27 mouse cellular contexts compared by ENCODE assay signal in genomic region chr9:113394320-113394719, GRCm38 (mm10).
"Had no signal": no experiment of that assay in that cellular context is flagged by ENCODE, and none has a peak within 500 bp of the region (broad histone marks: within the 10 kb centered on the region; RNA-seq: fewer than 3 reads in every experiment).

No protein-coding gene starts in this region.

- ATAC-seq: forebrain, embryonic 13.5 days; forebrain, embryonic 14.5 days; forebrain, embryonic 15.5 days; forebrain, embryonic 16.5 days; forebrain, postnatal 0 days had no signal

- DNase-seq: cerebellum, adult 8-10 months; cerebellum, adult 9-10 months; cerebellum, adult 9-11 months; cerebellum, postnatal 10 days; cerebellum, postnatal 14 days; cerebellum, postnatal 25 days; cerebellum, postnatal 36 days; embryo, embryonic 11 days; forebrain, postnatal 0 days; gastrocnemius, adult 2 months; gastrocnemius, postnatal 10 days; gastrocnemius, postnatal 14 days; gastrocnemius, postnatal 25 days; gastrocnemius, postnatal 36 days; heart, adult 18-20 months; heart, adult 2 months had no signal

- H3K27ac ChIP-seq: embryonic facial prominence, embryonic 10.5 days; embryonic facial prominence, embryonic 12.5 days; embryonic facial prominence, embryonic 13.5 days; embryonic facial prominence, embryonic 15.5 days; forebrain, embryonic 10.5 days; forebrain, embryonic 12.5 days; forebrain, embryonic 13.5 days; forebrain, embryonic 15.5 days; gastrocnemius, adult 2 months; heart, adult 2 months had no signal

- H3K4me3 ChIP-seq: embryonic facial prominence, embryonic 10.5 days; embryonic facial prominence, embryonic 12.5 days; embryonic facial prominence, embryonic 13.5 days; embryonic facial prominence, embryonic 15.5 days; erythroblast, embryonic 14.5 days; forebrain, embryonic 10.5 days; forebrain, embryonic 12.5 days; forebrain, embryonic 13.5 days; forebrain, embryonic 15.5 days; gastrocnemius, adult 2 months; heart, adult 2 months had no signal
